Mouse (Mus musculus) gastrocnemius, adult 18-20 months (tissue): ENCODE results near the gene Ndc1. TPM values are rescaled to one million over a fixed set of nuclear protein-coding genes. Genes with fewer than 3 reads are reported as not detected.
"Not testable (repeated sequence)": the region's sequence is repeated elsewhere in the genome, so short reads cannot be mapped to it uniquely, and the experiment has no call there.

Experiments used
- DNase-seq: peaks from one replicate; pipeline ENCODE4 v3.0.0; 2021; ENCODE audit warnings: low spot score
- long read RNA-seq, 2 experiments: library from polyadenylated mRNA; stranded (forward); transcript quantifications; one replicate each; pipeline ENCODE4 v2.0.0; 2021
- total RNA-seq, 2 experiments: library from RNA; stranded (reverse); gene quantifications; 2 replicates each; pipeline ENCODE4 v1.2.3; 2021

Gene Ndc1
- 1 to 10 TPM; 5.7 to 6.8 TPM for total RNA-seq
- long read RNA-seq, experiment 1, full-length matches to known transcripts, result 4 of 7 reads
- long read RNA-seq, experiment 1, partial matches to known transcripts, result 0 of 7 reads
- long read RNA-seq, experiment 1, other reads (novel, unspliced or antisense), result 3 of 7 reads
- long read RNA-seq, experiment 2, full-length matches to known transcripts, result 7 of 11 reads
- long read RNA-seq, experiment 2, partial matches to known transcripts, result 1 of 11 reads
- long read RNA-seq, experiment 2, other reads (novel, unspliced or antisense), result 3 of 11 reads

GRCm38 (mm10) chr4:107367567-107368314 is at the start of gene Ndc1:
Gene Ndc1 (plus strand): TSS chr4:107367784.
- peak; percentile 89 for DNase-seq

- DNase-seq, result no peak
Observed at GRCm38 (mm10) chr4:107318646-107319045, 48.9 kb upstream of the Ndc1 start.

- no peak for DNase-seq
Observed at GRCm38 (mm10) chr4:107321041-107321440, 46.5 kb upstream of the Ndc1 start.

GRCm38 (mm10) chr4:107323113-107323512 is 44.5 kb upstream of the Ndc1 start:
- DNase-seq, result no peak

GRCm38 (mm10) chr4:107328530-107328929 is 39.1 kb upstream of the Ndc1 start:
- no peak for DNase-seq

DNA sequence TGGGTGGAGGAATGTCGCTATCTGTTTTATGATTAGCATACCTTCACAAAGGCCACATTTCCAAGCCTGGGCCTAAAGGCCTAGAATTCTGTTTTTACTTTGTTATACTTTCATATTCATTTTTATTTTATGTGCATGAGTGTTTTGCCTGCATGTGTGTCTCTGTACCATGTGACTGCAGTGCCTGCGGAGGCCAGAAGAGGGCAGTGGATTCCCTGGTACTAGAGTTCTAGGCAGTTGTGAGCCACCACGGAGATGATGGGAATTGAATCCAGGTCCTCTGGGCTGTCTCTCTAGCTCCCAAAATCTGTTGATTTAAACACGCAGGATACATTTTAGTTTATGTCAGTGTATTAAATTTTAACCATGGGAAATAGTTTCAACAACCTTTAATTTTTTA is 34.1 kb upstream of the Ndc1 start:
- no peak for DNase-seq

DNA sequence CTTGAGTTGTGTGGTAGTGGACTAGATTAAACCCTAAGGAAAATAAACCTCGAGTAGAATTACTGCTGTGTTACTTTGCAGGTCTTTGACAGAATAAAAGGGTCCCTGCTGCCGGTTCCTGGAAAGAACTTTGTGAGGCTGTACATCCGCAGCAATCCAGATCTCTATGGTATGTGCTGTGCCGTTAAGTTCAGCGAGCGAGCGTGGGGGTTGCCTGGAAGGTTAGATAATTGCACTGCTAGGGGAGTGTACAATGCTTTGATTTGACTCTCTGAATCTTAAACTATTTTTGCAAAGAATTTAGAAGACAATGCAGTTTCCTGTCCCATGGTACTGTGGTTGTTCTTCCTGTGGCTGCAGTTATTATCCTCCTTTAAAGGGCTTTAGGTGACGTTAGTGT is 31.2 kb upstream of the Ndc1 start:
- no peak for DNase-seq

DNA sequence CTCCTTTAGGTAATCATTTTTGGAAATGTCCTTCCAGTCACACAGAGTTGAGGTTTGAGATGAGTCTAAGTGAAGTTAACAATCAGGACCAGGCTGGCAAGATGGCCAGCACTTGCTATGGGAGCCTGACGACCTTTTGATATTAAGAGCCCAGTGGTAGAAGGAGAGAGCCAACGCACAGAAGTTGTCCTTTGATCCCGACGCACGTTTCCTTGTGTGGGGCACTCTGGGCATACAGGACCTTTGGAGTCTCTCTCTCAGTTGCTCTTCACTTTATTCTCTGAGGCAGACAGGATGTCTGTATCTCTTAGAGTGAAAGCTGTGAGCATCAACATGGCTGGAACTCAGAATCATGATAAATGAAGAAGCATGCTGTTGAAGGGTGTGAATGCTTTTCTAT is 30.1 kb upstream of the Ndc1 start:
- no peak for DNase-seq

GRCm38 (mm10) chr4:107341354-107341753 is 26.2 kb upstream of the Ndc1 start:
- DNase-seq, result no peak

GRCm38 (mm10) chr4:107344612-107345011 is 23.0 kb upstream of the Ndc1 start:
- no peak for DNase-seq

GRCm38 (mm10) chr4:107347221-107347620 is 20.4 kb upstream of the Ndc1 start:
- DNase-seq, result no peak

GRCm38 (mm10) chr4:107348529-107349310 is 18.9 kb upstream of the Ndc1 start:
- DNase-seq, result no peak

GRCm38 (mm10) chr4:107349311-107350008 is 18.1 kb upstream of the Ndc1 start:
- peak; percentile 19 for DNase-seq

- no peak for DNase-seq
Observed at GRCm38 (mm10) chr4:107351368-107351767, 16.2 kb upstream of the Ndc1 start.

DNA sequence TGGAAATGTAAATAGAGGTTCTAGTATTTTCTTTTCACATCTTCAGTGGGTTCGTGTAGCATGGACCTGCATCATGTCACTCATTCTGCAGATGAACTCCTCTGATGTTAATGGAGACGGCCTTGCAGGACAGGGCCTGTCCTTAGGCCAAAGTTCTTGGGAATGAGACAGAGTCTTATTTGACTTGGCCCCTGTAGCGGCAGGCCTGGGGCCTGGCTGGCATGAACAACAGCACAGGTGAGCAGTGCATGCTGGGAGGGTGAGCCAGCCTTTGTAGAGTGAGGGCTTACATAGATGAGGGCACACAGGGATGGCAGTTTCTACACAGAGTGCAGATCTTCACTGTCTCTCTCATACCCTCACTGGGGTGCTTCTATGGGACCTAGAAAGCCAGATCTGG is 14.0 kb upstream of the Ndc1 start:
- DNase-seq, result no peak

GRCm38 (mm10) chr4:107354126-107354525 is 13.5 kb upstream of the Ndc1 start:
- DNase-seq, result no peak

DNA sequence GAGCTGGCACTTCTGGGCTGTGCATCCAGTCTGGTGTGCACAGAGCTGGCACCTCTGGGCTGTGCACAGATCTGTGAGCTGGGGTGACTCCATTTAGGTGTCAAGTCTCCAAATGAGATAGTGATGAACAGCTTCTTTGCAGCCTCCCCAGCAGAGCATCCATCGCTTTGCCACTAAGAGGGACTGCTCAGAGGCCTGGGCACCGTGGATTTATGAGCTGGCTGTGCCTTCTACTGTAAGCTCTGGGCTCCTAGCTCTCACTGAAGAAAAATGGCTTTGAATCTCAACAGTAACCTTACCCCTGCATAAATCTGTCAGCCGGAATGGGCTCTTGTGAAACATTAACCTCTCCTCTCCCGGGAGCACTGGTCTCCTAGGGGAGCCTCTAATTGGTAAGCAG is 13.0 kb upstream of the Ndc1 start:
- DNase-seq, result no peak

DNA sequence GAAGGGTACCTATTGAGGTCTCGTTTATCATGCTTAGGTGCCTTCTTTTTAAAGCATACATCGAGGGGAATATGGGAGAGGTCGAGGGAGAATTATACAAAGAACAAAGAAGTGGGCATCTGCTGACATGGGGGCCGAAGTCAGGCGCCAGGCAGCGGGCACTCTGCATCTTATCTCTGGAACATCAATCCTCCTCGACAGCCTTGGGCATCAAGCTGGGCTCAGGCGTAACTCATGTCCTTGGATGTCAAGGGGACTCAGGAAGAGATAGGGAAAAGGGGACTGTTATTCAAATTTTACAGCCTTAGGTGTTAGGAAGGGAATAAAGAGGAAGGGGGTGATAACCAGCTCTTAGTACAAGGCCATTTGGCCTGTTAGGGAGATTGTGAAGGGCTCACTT is 10.4 kb upstream of the Ndc1 start:
- not testable (repeated sequence) for DNase-seq

GRCm38 (mm10) chr4:107358460-107358859 is 9.1 kb upstream of the Ndc1 start:
- DNase-seq, result no peak

GRCm38 (mm10) chr4:107360457-107361145 is 7.0 kb upstream of the Ndc1 start:
- DNase-seq, result no peak

GRCm38 (mm10) chr4:107362755-107363154 is 4.8 kb upstream of the Ndc1 start:
- no peak for DNase-seq
